Comparison of ENCODE assay signal across 16 mouse cellular contexts in genomic region chr2:58663404-58664120, GRCm38 (mm10).
"Had no signal": no experiment of that assay in that cellular context is flagged by ENCODE, and none has a peak within 500 bp of the region (broad histone marks: within the 10 kb centered on the region; RNA-seq: fewer than 3 reads in every experiment).

No protein-coding gene starts in this region.

- H3K4me3 ChIP-seq: kidney, embryonic 15.5 days; limb, embryonic 15.5 days; liver, embryonic 12.5 days; midbrain, embryonic 10.5 days; neural tube, embryonic 12.5 days; stomach, embryonic 15.5 days had no signal

- H3K36me3 ChIP-seq: kidney, embryonic 15.5 days; limb, embryonic 15.5 days; liver, embryonic 12.5 days; midbrain, embryonic 10.5 days; neural tube, embryonic 12.5 days; stomach, embryonic 15.5 days had no signal

- H3K27ac ChIP-seq: kidney, embryonic 15.5 days; limb, embryonic 15.5 days; liver, embryonic 12.5 days; midbrain, embryonic 10.5 days; neural tube, embryonic 12.5 days; stomach, embryonic 15.5 days had no signal

- ATAC-seq: liver, embryonic 12.5 days had no signal

- H3K9me3 ChIP-seq: kidney, embryonic 15.5 days; limb, embryonic 15.5 days; liver, embryonic 12.5 days; midbrain, embryonic 10.5 days; neural tube, embryonic 12.5 days; stomach, embryonic 15.5 days had no signal

- H3K4me1 ChIP-seq: kidney, embryonic 15.5 days; limb, embryonic 15.5 days; liver, embryonic 12.5 days; neural tube, embryonic 12.5 days; stomach, embryonic 15.5 days had no signal

- H3K27me3 ChIP-seq: kidney, embryonic 15.5 days; limb, embryonic 15.5 days; liver, embryonic 12.5 days; neural tube, embryonic 12.5 days; stomach, embryonic 15.5 days had no signal

- H3K4me2 ChIP-seq: kidney, embryonic 15.5 days; limb, embryonic 15.5 days; liver, embryonic 12.5 days; lung, embryonic 14.5 days; neural tube, embryonic 12.5 days; stomach, embryonic 15.5 days had no signal

- H3K9ac ChIP-seq: kidney, embryonic 15.5 days; limb, embryonic 15.5 days; liver, embryonic 12.5 days; lung, embryonic 14.5 days; neural tube, embryonic 12.5 days; stomach, embryonic 15.5 days had no signal

- DNase-seq: kidney, adult 2 months; kidney, postnatal 14 days; layer of hippocampus, adult 9-11 months; layer of hippocampus, postnatal 36 days; lung, embryonic 14.5 days; lung, postnatal 4 days; midbrain, embryonic 14.5 days; right cerebral cortex, postnatal 14 days; thymus, adult 2 months; thymus, postnatal 25 days had no signal
